Mouse (Mus musculus): ENCODE measurements around the gene Gga1.
A peak's percentile ranks its signal among the peaks of the same experiment; 100 is the strongest.

Gene Gga1

GRCm38 (mm10) chr15:78876991-78877809 is at the start of gene Gga1:
Gene Gga1 (plus strand): TSS chr15:78877190.
- DNase-seq: peak; percentile 92

- DNase-seq: peak; percentile 78
Observed at GRCm38 (mm10) chr15:78828315-78828714, 48.7 kb upstream of the Gga1 start.

GRCm38 (mm10) chr15:78829636-78830035 is 47.4 kb upstream of the Gga1 start:
- DNase-seq: no peak

GRCm38 (mm10) chr15:78830742-78831719 is 46.0 kb upstream of the Gga1 start:
- DNase-seq: no peak

GRCm38 (mm10) chr15:78831720-78832657 is 45.0 kb upstream of the Gga1 start:
- DNase-seq: no peak

- no peak for DNase-seq
Observed at GRCm38 (mm10) chr15:78832701-78833123, 44.3 kb upstream of the Gga1 start.

- no peak for DNase-seq
Observed at GRCm38 (mm10) chr15:78833582-78833981, 43.4 kb upstream of the Gga1 start.

GRCm38 (mm10) chr15:78834233-78835005 is 42.6 kb upstream of the Gga1 start:
- DNase-seq: no peak

- peak; percentile 38 for DNase-seq
Observed at GRCm38 (mm10) chr15:78835200-78836085, 41.5 kb upstream of the Gga1 start.

- no peak for DNase-seq
Observed at GRCm38 (mm10) chr15:78836086-78836621, 40.8 kb upstream of the Gga1 start.

- DNase-seq: no peak
Observed at GRCm38 (mm10) chr15:78839744-78840143, 37.2 kb upstream of the Gga1 start.

GRCm38 (mm10) chr15:78840241-78840640 is 36.7 kb upstream of the Gga1 start:
- DNase-seq: no peak

- DNase-seq: no peak
Observed at GRCm38 (mm10) chr15:78840751-78841150, 36.2 kb upstream of the Gga1 start.

- no peak for DNase-seq
Observed at GRCm38 (mm10) chr15:78841161-78841790, 35.7 kb upstream of the Gga1 start.

- DNase-seq: no peak
Observed at GRCm38 (mm10) chr15:78842371-78843163, 34.4 kb upstream of the Gga1 start, which contains the start of gene Cdc42ep1. Gene Cdc42ep1 (plus strand): TSS chr15:78842624.

GRCm38 (mm10) chr15:78843581-78844469 is 33.2 kb upstream of the Gga1 start:
- DNase-seq: peak; percentile 83

- DNase-seq: no peak
Observed at GRCm38 (mm10) chr15:78844791-78845190, 32.2 kb upstream of the Gga1 start.

- no peak for DNase-seq
Observed at GRCm38 (mm10) chr15:78845321-78845720, 31.7 kb upstream of the Gga1 start.

Measured in thymus, postnatal 14 days (tissue).